Mouse (Mus musculus) embryo, embryonic 10.5 days (tissue): ENCODE results near the gene Trim44.

Experiments used
- DNase-seq: peaks from one replicate; pipeline ENCODE4 v3.0.0-alpha.2; 2015; ENCODE audit warnings: low spot score

Gene Trim44

DNA sequence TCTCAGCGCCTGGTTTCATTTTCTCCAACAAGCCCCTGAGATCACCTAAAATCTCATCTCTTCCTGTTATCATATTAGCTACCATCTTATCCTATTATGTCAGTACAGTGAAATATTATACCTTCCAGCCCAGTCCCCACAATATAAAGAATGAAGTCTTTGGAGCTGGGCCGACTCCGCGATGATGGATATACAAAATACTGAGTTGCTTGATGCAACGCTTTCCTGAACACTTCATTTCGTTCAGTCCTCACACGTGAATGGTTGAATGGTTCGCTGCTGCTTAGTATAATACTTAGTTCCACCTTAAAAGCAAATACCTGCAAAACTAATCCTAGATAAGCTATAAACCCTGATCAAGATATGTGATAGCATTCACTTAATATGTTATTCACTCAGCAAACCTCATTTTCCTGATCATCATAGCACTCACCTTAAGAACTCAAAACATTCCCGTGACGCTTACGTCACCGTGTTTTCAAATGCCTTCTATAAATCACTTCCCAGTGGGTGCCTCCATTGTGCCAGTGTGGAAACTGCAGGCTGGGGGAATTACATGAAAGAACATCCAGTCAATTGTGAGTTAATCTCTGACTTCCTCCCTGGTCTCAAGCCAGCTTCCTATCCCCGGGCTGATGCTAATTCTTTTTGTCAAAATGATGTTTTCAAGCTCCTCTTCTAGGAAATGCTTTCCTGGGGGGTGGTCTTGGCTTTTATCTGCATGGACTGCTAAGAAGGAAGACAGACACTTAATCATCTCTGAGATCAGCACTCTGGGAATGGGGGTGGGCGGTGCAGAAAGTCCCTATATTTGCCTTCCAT lies at the start of gene Trim44:
Gene Trim44, minus strand, starts transcription at position 466 of the 822 bp plus-strand sequence.
- peak; percentile 69 for DNase-seq

DNA sequence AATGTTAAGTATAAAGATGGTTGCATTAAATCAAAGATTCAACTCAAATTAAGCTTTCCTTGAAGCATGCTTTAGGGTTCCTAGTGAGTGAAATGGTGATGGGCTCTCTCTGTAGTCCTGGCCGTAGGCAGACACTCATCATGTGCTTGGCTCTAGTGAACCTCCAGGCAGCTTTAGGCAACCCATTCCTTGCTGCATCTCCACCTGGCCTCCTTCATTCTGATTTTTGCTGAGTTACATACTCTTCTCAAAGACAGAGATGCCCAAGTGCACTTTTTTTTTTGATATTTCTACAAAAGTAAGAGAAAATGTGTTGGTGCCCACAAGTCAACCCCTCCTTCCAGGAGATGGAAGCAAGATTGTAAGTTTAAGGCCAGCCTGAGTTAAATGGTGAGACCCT lies 47.5 kb upstream of the Trim44 start:
- DNase-seq: no peak

DNA sequence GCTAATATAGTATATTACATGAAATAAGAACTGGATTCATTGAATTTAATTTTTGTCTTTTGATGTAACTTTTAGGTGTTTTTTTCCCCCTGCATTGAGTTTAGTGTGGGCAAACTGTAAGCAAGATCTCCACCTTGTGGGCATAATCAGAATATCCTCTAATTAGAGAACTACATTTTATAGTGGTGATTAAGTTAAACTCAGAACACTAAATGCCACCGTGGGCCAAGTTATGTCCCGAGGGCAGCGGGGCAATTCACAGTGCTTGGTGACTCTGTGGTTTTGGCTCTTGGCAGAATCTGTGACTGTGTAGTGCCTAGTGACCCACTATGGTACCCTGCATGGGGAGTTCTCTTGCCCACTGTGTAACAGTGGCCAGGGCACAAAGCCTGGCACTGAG lies 45.8 kb upstream of the Trim44 start:
- DNase-seq: peak; percentile 61

DNA sequence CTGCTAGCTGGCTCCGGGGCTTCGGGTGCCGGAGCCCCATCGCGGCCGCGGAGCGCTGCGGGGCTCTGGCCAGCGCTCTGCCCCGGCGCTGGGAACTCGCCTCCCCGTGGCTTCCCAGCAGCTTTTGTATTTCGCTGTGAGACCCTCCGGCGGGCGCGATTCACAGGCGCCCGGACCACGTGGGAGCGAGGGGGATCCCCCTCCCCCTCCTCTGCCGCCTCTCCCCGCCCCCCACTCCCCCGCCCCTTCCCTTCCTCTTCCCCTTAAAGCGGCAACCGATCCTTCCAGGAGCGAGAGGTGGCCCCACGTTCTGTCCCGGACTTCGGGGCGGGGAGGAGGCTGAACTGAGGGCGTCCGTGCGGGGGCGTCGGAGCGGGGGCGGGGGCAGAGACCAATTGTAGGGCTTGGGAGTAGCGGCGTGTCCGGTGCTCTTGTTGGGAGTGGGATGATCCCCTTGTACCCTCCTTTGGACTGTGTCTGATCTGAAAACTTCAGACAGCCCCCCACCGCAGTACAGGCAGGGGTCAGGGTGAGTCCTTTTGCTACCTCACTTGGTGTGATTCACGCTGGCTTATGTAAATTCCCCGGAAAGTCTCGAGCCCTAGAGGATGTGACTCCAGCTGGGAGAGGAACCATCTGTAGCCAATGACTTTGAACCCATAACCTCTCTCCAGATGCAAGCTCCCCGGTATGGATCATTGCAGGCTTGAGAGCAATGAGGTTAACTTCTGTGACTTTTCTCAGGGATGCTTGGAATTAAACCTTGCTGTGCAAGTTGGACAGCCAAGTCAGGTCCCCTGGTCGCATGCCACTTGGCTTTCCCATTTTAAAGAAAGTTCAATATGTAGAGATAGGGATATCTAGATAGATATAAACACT lies 44.3 kb upstream of the Trim44 start, which contains the start of gene Fjx1:
Gene Fjx1, minus strand, starts transcription at position 829 of the 879 bp plus-strand sequence.
- DNase-seq: peak; percentile 93

DNA sequence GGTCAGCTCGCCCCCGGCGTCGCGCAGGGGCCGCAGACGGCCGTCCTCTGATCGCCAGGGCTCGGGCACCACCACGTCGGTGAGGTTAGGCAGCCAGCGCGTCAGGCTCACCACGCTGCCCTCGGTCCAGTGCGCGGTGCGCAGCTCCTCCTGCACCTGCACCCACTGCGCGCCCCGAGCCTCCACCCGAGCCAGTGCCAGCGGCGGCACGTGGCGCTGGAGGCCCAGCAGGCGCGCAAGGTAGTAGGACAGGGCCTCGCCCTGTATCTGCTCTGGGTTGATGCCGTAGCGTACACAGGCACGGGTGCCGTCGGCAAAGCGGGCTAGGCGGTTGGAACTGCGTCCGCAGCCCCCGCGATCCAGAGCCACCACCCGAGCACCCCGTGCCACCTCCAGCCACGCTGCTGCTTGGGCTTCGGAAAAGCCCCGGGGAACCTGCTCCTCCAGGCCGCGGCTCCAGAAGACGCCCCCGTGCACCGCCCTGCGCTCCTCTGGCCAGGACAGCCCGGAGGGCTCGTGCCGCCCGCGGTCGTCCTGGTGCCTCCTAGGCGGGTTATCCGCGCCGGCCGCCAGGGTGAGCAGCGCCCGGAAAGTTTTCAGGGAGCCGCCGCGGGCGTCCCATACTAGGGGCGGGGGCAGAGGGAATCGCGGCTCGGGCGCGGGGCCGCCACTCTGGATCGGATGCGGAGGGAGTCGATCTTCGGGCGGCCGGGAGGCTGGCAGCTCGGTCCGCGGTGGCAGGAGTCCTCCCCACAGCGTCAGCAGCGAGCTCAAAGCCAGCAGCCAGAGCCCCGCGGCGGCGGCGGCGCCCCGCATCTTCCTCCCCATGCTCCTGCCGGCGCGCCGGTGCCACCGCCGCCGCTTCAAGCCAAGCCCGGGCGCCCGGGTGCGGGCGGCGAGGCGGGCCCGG lies 43.4 kb upstream of the Trim44 start:
- peak; percentile 59 for DNase-seq

DNA sequence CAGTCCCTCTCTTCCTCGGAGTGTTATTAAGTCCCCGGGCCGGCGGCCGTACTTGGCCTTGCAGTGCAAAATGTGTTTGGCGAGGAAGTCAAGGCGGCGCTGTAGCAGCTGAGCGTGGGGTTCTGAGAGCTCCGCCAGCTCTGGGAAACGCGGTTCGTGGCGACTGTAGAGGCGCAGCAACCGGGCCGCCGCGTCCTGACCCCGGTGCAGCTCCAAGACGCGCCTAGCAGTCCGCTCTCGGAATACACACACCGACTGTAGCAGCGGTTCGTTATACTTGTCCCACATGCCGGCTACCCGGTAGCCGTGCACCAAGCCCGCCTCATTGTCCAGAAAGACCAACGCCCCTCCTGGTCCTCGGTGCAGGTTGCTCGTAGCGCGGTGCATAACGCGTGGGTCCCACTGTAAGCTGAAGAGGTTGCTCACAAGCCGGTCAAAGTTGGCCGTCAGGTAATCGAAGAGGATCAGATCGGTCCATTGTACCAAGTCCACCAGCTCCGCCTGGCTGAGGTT lies 42.7 kb upstream of the Trim44 start:
- peak; percentile 74 for DNase-seq

DNA sequence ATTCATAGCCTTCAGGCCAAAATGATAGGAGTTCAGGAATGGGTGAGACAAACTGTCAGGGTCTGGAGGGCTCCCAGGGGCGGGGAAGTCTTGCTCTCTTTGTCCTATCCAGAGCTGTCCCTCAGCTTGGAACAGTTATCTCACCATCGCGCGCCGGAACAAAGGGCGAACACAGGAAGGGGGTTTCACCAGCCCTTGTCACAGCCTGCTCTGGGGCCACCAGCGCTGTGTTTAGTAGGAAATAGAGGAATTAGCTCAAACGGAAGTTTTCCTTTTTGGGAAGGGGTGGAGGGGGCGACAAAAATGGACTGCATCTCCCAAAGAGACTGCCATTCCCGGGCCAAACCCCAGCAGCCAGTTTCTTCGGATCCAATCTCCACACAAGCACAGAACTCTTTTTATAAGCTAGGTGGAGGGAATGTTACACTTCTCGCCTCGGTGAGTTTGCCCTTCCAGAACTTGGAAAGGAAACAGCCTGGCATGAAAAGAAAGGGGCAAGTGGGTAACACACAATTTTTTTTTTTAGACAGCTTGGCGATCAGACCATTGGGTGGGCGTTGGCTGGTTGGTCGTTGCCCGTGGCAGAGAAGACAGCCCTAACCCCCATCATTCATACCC lies 42.1 kb upstream of the Trim44 start:
- peak; percentile 84 for DNase-seq

DNA sequence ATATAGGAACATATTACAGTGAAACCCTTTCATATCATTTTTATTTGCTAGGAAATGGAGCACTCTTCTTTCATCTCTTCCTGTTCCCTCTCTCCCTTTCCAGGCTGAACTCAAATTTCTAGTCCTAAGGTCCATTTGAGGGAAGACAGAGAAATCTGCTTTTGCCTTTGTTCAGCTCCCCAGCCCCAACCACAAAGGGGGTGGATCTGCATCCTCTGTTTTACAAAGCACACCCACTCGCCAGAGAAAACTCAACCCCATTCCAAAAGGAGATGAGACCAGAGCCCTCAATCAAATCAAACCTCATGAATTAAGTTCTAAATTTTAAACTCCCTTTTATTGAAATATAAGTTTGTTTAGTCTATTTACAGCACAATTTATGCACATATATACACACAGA lies 41.4 kb upstream of the Trim44 start:
- no peak for DNase-seq

DNA sequence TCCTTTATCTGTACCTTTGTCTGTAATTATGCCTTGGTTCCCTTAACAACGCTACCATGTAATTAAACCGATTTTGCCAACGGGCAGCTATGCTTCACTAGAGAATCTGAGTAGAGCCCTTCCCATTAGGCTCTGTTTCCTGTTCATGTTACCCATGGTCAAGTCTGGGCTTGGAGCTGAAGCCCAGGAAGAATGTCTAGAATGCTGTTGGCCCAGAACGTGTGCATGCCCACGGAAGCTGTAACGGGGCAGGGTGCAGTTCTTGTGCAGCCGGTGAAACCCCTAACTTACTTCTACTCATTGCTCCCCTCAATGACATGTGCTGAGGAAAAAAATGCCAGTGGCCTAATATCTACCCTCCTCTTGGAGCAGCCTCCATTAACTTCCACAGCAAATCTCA lies 40.2 kb upstream of the Trim44 start:
- DNase-seq: no peak

DNA sequence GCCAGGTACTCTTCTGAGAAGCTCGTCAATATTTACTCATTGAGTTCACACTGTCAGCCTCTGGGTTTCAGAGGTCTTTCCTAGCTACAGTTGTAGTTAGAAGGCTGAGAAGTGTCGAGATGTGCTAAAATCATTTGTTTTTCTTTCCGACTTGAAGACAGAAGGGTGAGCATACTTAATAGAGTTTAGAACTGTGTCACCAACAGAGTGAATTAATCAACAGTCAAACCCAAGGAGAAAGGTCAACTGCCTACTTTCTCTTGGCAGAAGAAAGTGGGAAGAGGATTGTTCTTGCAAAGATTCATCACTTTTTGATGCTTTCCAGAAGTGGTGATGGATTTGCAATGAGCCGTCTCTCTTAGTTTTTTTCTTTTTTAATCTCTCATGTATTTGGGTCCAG lies 39.2 kb upstream of the Trim44 start:
- no peak for DNase-seq

DNA sequence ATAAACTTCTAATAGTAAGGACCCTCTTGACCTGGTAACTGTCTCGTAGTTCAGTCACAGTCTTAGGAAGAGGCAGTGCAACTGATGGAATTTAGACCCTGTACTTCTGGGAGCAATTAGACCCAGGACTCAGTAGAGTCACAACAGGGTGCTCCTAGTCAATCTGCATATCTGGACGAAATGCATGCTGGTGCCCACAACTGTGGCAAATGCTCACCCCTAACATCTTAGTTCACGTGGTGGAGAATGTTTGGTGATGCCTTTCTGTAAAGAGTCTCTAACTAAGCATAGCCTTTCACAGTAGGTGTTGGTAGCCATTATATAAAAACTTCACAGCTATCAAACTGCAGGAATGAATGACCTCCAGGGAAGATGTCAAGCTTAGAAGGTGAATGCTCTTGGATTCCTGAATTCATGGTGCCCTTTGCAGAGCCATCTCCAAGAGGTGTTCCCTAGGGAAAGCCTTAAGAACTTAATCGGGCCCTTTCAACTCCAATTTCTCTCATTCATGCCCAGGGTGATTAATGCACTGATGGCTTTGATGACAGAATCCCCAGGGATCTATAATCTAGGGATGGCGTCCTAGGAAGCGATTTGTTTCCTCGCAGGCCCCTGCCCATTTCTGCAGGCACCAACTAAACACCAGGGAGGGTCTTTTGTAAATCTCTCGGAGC lies 29.9 kb upstream of the Trim44 start:
- peak; percentile 17 for DNase-seq

DNA sequence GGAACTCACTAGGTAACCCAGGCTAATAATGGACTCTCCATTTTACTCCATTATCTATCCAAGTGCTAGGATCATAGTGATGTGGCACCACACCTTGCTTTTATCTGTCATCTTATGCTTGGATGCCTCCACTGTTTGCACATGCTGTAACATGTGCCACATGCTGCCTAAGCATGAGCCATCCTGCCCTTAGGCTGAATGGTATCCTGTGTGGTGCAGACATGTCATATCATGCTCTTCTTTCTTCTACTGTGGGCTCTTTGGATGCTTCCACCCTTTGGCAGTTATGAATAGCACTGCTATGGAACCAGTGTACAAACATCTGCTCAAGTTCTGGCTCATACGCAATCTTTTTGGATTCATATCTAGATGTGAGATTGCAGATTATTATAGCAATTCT lies 26.3 kb upstream of the Trim44 start:
- DNase-seq: no peak

DNA sequence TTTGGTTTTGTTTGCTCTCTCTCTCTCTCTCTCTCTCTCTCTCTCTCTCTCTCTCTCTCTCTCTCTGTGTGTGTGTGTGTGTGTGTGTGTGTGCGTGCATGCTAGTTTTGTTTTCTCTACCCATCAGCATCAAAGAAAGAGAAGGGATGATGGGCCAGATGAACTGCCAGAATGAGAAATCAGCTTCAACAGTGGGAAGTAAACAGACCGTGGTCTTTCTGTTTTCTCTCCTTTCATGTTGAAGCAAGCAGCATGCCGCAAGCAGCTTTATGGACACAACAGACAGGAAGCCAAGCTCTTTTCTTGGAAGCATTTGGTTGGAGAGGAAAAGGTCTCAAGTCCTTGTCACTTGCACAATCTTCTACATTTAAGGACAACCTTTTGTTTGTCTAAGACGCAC lies 23.5 kb upstream of the Trim44 start:
- DNase-seq: no peak

DNA sequence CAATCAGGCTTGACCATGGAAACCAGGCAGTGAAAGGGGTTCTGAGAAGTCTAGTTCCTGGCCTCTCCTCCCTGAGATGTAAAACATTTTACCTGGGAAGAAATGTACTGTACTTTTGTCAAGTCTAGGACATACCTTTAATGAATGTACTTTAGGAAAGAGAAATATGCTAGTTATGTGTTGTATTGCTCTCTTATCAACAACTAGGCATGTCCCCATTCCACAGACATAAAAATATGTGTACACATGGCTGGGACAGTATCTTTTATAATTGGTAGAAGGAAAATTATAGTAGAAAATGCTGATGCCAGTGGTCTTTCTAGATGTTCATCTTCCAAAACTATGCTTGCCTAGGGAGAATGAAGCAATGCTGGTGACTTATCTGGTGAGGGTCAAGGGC lies 20.3 kb upstream of the Trim44 start:
- no peak for DNase-seq

DNA sequence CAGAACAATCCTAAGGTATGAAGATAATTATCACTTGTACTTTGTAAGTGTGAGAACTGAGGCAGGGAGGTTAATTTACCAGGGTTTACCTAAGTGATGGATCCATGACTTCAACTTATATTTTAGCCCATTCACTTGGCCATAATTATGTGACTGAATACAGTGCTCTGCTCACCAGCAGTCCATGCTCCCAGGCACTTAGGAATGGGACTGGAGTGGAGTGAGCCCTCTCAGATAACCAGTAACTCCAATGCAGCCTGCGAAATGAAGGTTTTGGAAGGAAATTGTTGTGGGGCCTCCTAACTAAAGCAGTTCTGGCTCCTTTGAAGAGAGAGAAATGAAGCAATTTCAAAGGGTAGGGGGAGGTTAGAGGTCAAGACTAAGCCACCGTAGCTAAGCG lies 18.8 kb upstream of the Trim44 start:
- DNase-seq: no peak

DNA sequence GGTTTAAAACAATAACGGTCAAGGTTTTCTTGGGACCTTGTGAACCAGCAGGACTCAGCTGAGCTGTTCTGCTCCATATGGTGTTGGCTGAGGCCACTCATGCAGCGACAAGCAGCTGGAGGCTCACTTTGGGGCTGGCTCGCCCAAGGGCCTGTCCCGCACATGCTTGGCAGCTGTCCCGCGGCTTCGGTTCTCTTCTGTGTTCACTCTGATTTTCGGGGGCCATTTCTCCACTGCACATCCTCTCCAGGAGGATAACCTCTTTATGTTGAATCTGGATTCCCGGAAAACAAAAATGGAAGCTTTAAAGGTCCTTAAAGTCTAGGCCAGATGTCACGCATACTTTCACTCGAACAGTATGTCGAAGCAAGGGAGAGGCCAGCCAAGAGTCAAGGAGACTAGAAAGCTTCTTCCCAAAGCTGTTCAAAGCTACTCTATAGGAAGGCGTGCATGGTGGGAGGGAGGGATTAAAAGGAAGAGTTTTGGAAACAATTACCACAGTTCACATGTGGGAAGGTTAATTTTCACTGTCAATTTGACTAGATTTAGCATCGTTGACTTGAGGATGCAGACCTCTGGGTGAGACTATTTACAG lies 8.6 kb upstream of the Trim44 start:
- no peak for DNase-seq

DNA sequence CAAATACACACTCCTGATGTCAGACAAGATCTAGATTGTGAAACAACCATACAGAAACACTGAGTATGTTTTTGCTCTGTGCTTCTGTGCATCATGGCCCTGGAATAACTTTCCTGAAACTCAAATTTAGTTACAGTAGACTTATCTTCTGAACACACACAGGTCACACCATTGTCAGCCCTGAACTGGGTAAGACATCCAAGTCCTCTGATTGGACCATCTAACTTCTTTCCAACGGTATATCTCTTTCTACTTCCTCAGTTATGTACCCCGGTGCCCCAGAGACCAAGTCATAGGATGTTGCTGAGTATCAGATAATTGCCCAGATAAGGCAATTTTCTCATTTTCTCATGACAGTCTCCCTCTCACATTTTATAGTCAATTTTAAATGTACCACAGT lies 5.1 kb upstream of the Trim44 start:
- DNase-seq: no peak

DNA sequence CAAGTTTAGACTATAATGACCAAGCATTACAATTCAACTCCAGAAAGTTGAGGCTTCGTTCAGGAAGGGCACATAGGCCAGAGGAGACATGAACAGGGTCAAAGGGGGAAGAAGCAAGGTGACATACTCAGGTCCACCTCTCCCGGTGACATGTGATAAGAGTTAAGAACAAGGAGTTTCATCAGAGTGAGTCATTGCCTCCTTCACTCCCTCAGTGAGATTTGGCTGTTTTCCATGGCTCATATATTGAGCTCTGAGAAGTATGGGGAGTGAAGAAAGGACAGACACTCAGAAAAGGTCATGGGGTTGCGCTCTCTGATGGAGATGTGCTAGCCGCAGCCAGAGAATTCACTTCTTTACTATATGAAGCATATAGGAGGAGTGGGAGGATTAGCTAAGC lies 3.0 kb upstream of the Trim44 start:
- DNase-seq: no peak

DNA sequence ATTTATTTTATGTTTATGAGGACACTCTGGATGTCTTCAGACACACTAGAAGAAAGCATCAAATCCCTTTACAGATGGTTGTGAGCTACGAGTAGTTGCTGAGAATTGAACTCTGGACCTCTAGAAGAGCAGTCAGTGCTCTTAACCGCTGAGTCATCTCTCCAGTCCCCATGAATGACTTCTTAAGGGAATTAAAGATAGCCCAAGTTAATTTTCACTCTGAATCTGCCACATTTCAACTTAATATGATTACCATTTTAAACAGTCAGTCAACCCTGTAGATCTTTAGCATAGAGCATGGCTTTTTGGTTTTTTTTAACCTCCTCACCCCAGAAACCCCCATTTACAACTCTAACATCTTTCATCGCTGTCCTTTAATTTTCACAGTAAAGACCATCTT lies 2.1 kb upstream of the Trim44 start:
- DNase-seq: no peak
